Mouse (Mus musculus): ENCODE results near the gene Foxs1. TPM values are rescaled to one million over a fixed set of nuclear protein-coding genes. Genes with fewer than 3 reads are reported as not detected.
A peak's percentile ranks its signal among the peaks of the same experiment; 100 is the strongest.

The Foxs1 gene
- total and polyA plus RNA-seq, 3 experiments, result 1.7 to 10.5 (median 3.5) TPM

- Histone ChIP-seq H3K27me3 (ENCODE audit: control insufficient read depth, insufficient read depth, low read length) (peaks cover 15% of the 10 kb centered on the region), H3K9ac (ENCODE audit: low read depth, low read length) (peak overlapping the region; percentile 35), H3K36me3 (ENCODE audit: control insufficient read depth, insufficient read depth, low read length) (no peaks in the 10 kb centered on the region), H3K79me2 (replicated peaks; ENCODE audit: control insufficient read depth, insufficient read depth, low read length) (no peaks in the 10 kb centered on the region), H3K4me3 (peak overlapping the region; percentile 56), H3K4me1 (ENCODE audit: control insufficient read depth, insufficient read depth, low read length) (no peaks in the 10 kb centered on the region; the same call in 1 of the 2 replicates), H3K27ac (no peak overlapping the region)
- TF ChIP-seq POLR2A (IDR thresholded peaks at IDR 0.05; ENCODE audit: insufficient read depth, low read depth, low read length), result no peak
- no peak for TF ChIP-seq CTCF (IDR thresholded peaks at IDR 0.05)
- TF ChIP-seq EP300 (IDR thresholded peaks at IDR 0.05; ENCODE audit: insufficient read depth, low read depth, low read length), result no peak
- intact Hi-C loops (cut with DNase I), result no loop called here
- no peak for DNase-seq
- 20% methylated on average over 13 of the region's 13 CpGs for WGBS
Measured at GRCm38 (mm10) chr2:152951850-152952720, 19.1 kb upstream of the Foxs1 start.

- peak within 1 kb of the TSS; percentile 56 for H3K4me3 ChIP-seq
- peak; percentile 18 to 42 for DNase-seq
- peak within 1 kb of the TSS; percentile 35 for H3K9ac ChIP-seq (ENCODE audit: low read depth, low read length)
- H3K36me3 ChIP-seq (ENCODE audit: control insufficient read depth, insufficient read depth, low read length), result no peaks in the 10 kb centered on the region
- H3K27me3 ChIP-seq (ENCODE audit: control insufficient read depth, insufficient read depth, low read length), result peaks cover 15% of the 10 kb centered on the region
- no peak within 1 kb of the TSS for H3K27ac ChIP-seq
- no peak for TF ChIP-seq CTCF (IDR thresholded peaks at IDR 0.05)
- no peak for TF ChIP-seq POLR2A (IDR thresholded peaks at IDR 0.05; ENCODE audit: insufficient read depth, low read depth, low read length)
- no peak for TF ChIP-seq EP300 (IDR thresholded peaks at IDR 0.05; ENCODE audit: insufficient read depth, low read depth, low read length)
- intact Hi-C loops (cut with DNase I), result no loop called here
- H3K79me2 ChIP-seq (replicated peaks; ENCODE audit: control insufficient read depth, insufficient read depth, low read length), result no peaks in the 10 kb centered on the region
- WGBS, result 2% methylated on average over 54 of the region's 54 CpGs
- no peaks in the 10 kb centered on the region; the same call in 1 of the 2 replicates for H3K4me1 ChIP-seq (ENCODE audit: control insufficient read depth, insufficient read depth, low read length)
Measured at GRCm38 (mm10) chr2:152951065-152951849, 18.2 kb upstream of the Foxs1 start, which contains the start of gene Dusp15. TSS of gene Dusp15 (minus strand) at chr2:152951698.

GRCm38 (mm10) chr2:152950358-152951064 lies 17.5 kb upstream of the Foxs1 start:
- DNase-seq, result no peak
- Histone ChIP-seq H3K36me3 (ENCODE audit: control insufficient read depth, insufficient read depth, low read length) (no peaks in the 10 kb centered on the region), H3K4me3 (no peak overlapping the region), H3K27ac (no peak overlapping the region), H3K4me1 (ENCODE audit: control insufficient read depth, insufficient read depth, low read length) (no peaks in the 10 kb centered on the region; the same call in 1 of the 2 replicates), H3K79me2 (replicated peaks; ENCODE audit: control insufficient read depth, insufficient read depth, low read length) (no peaks in the 10 kb centered on the region), H3K9ac (ENCODE audit: low read depth, low read length) (no peak overlapping the region), H3K27me3 (ENCODE audit: control insufficient read depth, insufficient read depth, low read length) (peaks cover 15% of the 10 kb centered on the region)
- WGBS, result 55% methylated on average over 11 of the region's 11 CpGs
- intact Hi-C loops (cut with DNase I), result no loop called here
- no peak for TF ChIP-seq POLR2A (IDR thresholded peaks at IDR 0.05; ENCODE audit: insufficient read depth, low read depth, low read length)
- no peak for TF ChIP-seq CTCF (IDR thresholded peaks at IDR 0.05)
- no peak for TF ChIP-seq EP300 (IDR thresholded peaks at IDR 0.05; ENCODE audit: insufficient read depth, low read depth, low read length)

- Histone ChIP-seq H3K9ac (ENCODE audit: low read depth, low read length) (no peak overlapping the region), H3K4me3 (no peak overlapping the region), H3K79me2 (replicated peaks; ENCODE audit: control insufficient read depth, insufficient read depth, low read length) (no peaks in the 10 kb centered on the region), H3K4me1 (ENCODE audit: control insufficient read depth, insufficient read depth, low read length) (no peaks in the 10 kb centered on the region; the same call in 1 of the 2 replicates), H3K27me3 (ENCODE audit: control insufficient read depth, insufficient read depth, low read length) (peaks cover 13% of the 10 kb centered on the region), H3K36me3 (ENCODE audit: control insufficient read depth, insufficient read depth, low read length) (no peaks in the 10 kb centered on the region), H3K27ac (no peak overlapping the region)
- DNase-seq, result no peak
- 76% methylated on average over 5 of the region's 5 CpGs for WGBS
- TF ChIP-seq POLR2A (IDR thresholded peaks at IDR 0.05; ENCODE audit: insufficient read depth, low read depth, low read length), result no peak
- TF ChIP-seq CTCF (IDR thresholded peaks at IDR 0.05), result no peak
- intact Hi-C loops (cut with DNase I), result no loop called here
Measured at GRCm38 (mm10) chr2:152948438-152949020, 15.5 kb upstream of the Foxs1 start.

- TF ChIP-seq EP300 (IDR thresholded peaks at IDR 0.05; ENCODE audit: insufficient read depth, low read depth, low read length) (no peak), CTCF (IDR thresholded peaks at IDR 0.05) (no peak), POLR2A (IDR thresholded peaks at IDR 0.05; ENCODE audit: insufficient read depth, low read depth, low read length) (no peak)
Measured at GRCm38 (mm10) chr2:152947098-152947497, 14.1 kb upstream of the Foxs1 start.

More at GRCm38 (mm10) chr2:152947098-152947497, 14.1 kb upstream of the Foxs1 start:
- no peaks in the 10 kb centered on the region for H3K79me2 ChIP-seq (replicated peaks; ENCODE audit: control insufficient read depth, insufficient read depth, low read length)
- intact Hi-C loops (cut with DNase I), result no loop called here
- WGBS, result 49% methylated on average over 7 of the region's 7 CpGs
- no peaks in the 10 kb centered on the region for H3K36me3 ChIP-seq (ENCODE audit: control insufficient read depth, insufficient read depth, low read length)
- no peaks in the 10 kb centered on the region; the same call in 1 of the 2 replicates for H3K4me1 ChIP-seq (ENCODE audit: control insufficient read depth, insufficient read depth, low read length)
- H3K27ac ChIP-seq, result no peak overlapping the region
- H3K9ac ChIP-seq (ENCODE audit: low read depth, low read length), result no peak overlapping the region
- H3K27me3 ChIP-seq (ENCODE audit: control insufficient read depth, insufficient read depth, low read length), result peaks cover 17% of the 10 kb centered on the region
- DNase-seq, result no peak
- H3K4me3 ChIP-seq, result no peak overlapping the region
